Mouse (Mus musculus) cerebellum, adult (tissue): Measurements from ENCODE around the gene Nkapl.
A peak's percentile ranks its signal among the peaks of the same experiment; 100 is the strongest.
"Not testable (repeated sequence)": the region's sequence is repeated elsewhere in the genome, so short reads cannot be mapped to it uniquely, and the experiment has no call there.

Experiments
- ATAC-seq: cut with Nextera tagmentation; 2 replicates; pipeline ENCODE4 v1.9.2; 2017; ENCODE audit warnings: mild to moderate bottlenecking, moderate library complexity, mixed read lengths; ENCODE audit not compliant: insufficient number of reproducible peaks, low FRiP score, low TSS enrichment

Nkapl gene

GRCm38 (mm10) chr13:21468061-21469019 lies at the start of gene Nkapl:
Gene Nkapl (minus strand): TSS chr13:21468509.
- ATAC-seq: peak; percentile 100

GRCm38 (mm10) chr13:21506221-21506649 lies 37.9 kb upstream of the Nkapl start:
- peak; percentile 100 for ATAC-seq

GRCm38 (mm10) chr13:21502296-21502695 lies 34.0 kb upstream of the Nkapl start:
- no peak for ATAC-seq

- not testable (repeated sequence) for ATAC-seq
Measured at GRCm38 (mm10) chr13:21501182-21501581, 32.9 kb upstream of the Nkapl start, which contains the start of gene Gm11273. Gene Gm11273 (minus strand): TSS chr13:21501418.

- ATAC-seq: no peak
Measured at GRCm38 (mm10) chr13:21495080-21495479, 26.8 kb upstream of the Nkapl start, which contains the start of gene AK157302. Gene AK157302 (plus strand): TSS chr13:21495223.

GRCm38 (mm10) chr13:21492847-21493246 lies 24.5 kb upstream of the Nkapl start:
- ATAC-seq: no peak

GRCm38 (mm10) chr13:21486881-21487280 lies 18.6 kb upstream of the Nkapl start:
- no peak for ATAC-seq

GRCm38 (mm10) chr13:21478759-21479670 lies 10.7 kb upstream of the Nkapl start, which contains the start of the genes Zkscan4 and Gm10065:
Gene Zkscan4 (plus strand): TSS chr13:21478907.
Gene Gm10065 (minus strand): TSS chr13:21479441.
- ATAC-seq: peak; percentile 94

- ATAC-seq: no peak
Measured at GRCm38 (mm10) chr13:21472427-21472826, 4.1 kb upstream of the Nkapl start.

- no peak for ATAC-seq
Measured at GRCm38 (mm10) chr13:21469097-21469496, 788 bp upstream of the Nkapl start.

GRCm38 (mm10) chr13:21467336-21467735 lies 973 bp downstream of the Nkapl start:
- no peak for ATAC-seq

- not testable (repeated sequence) for ATAC-seq
Measured at GRCm38 (mm10) chr13:21462516-21462915, 5.8 kb downstream of the Nkapl start.

- ATAC-seq: no peak
Measured at GRCm38 (mm10) chr13:21456347-21456746, 12.0 kb downstream of the Nkapl start.

- ATAC-seq: no peak
Measured at GRCm38 (mm10) chr13:21454133-21454532, 14.2 kb downstream of the Nkapl start.

GRCm38 (mm10) chr13:21453449-21453848 lies 14.9 kb downstream of the Nkapl start, which contains the start of gene Zscan26:
Gene Zscan26 (minus strand): TSS chr13:21453730.
- peak; percentile 97 for ATAC-seq

- no peak for ATAC-seq
Measured at GRCm38 (mm10) chr13:21453042-21453441, 15.3 kb downstream of the Nkapl start.

GRCm38 (mm10) chr13:21447856-21448614 lies 20.3 kb downstream of the Nkapl start:
- ATAC-seq: no peak

- no peak for ATAC-seq
Measured at GRCm38 (mm10) chr13:21446796-21447195, 21.5 kb downstream of the Nkapl start.

- ATAC-seq: peak; percentile 18; the same call in 1 of the 2 replicates
Measured at GRCm38 (mm10) chr13:21441207-21441572, 27.1 kb downstream of the Nkapl start.
